Mouse (Mus musculus): ENCODE results near the gene Capn2.

DNA sequence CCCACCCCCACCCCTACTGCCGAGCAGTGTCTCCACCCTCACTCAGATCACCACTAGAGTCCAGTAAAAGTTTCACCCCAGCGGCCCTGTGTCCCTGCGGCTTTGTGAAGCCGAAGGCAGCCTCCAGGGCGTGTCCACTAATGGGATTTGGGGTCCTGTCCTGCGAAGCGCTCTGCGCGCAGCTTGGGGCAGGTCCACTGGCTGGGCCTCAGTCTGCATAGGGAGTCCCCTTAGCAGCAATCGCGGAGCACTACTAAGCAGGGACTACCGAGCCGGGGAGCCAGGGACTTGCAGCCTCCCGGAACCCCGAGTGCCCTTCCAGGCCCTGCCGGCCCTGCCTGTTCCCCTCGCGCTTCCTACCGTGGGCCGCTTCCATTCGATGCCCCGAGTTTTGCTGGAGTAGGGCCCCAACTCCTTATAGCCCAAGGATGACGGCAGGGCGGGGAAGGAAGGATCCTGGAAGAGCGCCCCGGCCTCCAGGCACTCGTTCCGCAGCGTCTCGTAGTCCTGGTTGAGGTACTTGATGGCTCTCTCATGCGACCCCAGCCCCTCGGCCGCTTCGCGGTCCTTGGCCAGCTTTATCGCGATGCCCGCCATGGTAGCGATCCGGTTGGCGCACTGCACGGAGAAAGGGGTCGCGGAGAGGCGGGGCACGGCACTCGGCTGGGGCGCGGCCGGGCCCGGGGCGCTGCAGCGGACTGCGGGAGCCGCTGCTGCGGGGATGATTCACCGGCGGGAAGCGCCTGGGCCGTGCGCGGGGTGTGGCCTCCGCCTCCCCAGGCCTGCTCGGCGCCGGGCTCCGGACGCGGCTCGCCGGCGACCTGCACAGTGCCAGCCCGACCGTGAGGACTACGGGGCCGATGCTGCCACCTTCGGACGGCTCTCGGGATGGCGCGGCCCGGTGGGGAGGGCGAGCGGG is at the start of gene Capn2:
- TF ChIP-seq CTCF (IDR thresholded peaks at IDR 0.05 in 2 of 3, conservative IDR thresholded peaks at IDR 0.05 in 1 of 3; ENCODE audit: control insufficient read depth in 1 of 3, insufficient read depth in 1 of 3, low read depth in 2 of 3, low read length in 3 of 3, poor library complexity in 1 of 3, severe bottlenecking in 1 of 3): peak in 2 of 3 experiments; percentile 43 to 57; a peak in 4 of 6 replicates
- TF ChIP-seq SIN3A (IDR thresholded peaks at IDR 0.05; ENCODE audit: low read length): peak; percentile 47; the same call in 1 of the 2 replicates
- no peak for TF ChIP-seq USF2 (IDR thresholded peaks at IDR 0.05; ENCODE audit: borderline replicate concordance in 1 of 2, insufficient read depth in 1 of 2, low read depth in 1 of 2, low read length in 2 of 2)
- TF ChIP-seq SMC3 (IDR thresholded peaks at IDR 0.05; ENCODE audit: low read depth, low read length): peak; percentile 33
- TF ChIP-seq TBP (IDR thresholded peaks at IDR 0.05; ENCODE audit: low read depth, low read length): no peak
- TF ChIP-seq ZC3H11A (IDR thresholded peaks at IDR 0.05; ENCODE audit: low read depth, low read length): peak; percentile 12; the same call in 1 of the 2 replicates
- no peak for TF ChIP-seq E2F4 (IDR thresholded peaks at IDR 0.05; ENCODE audit: borderline replicate concordance, low read depth, low read length)
- no peak for TF ChIP-seq ZMIZ1 (IDR thresholded peaks at IDR 0.05; ENCODE audit: low read depth, low read length)
- TF ChIP-seq POLR2A (IDR thresholded peaks at IDR 0.05; ENCODE audit: control insufficient read depth in 1 of 2, insufficient read depth in 1 of 2, low read depth in 1 of 2, low read length in 2 of 2, poor library complexity in 1 of 2): peak; percentile 39 to 47; a peak in 1 of 4 replicates
- TF ChIP-seq ZKSCAN1 (IDR thresholded peaks at IDR 0.05; ENCODE audit: low read depth, low read length): no peak
- no peak for TF ChIP-seq GATA1 (IDR thresholded peaks at IDR 0.05; ENCODE audit: low read depth, low read length)
- no peak for TF ChIP-seq CHD1 (IDR thresholded peaks at IDR 0.05; ENCODE audit: low read depth, low read length)

All from MEL (cell line).